Mouse (Mus musculus) lung, embryonic 15.5 days (tissue): ENCODE measurements around the gene Rnf183. TPM values are rescaled to one million over a fixed set of nuclear protein-coding genes. Genes with fewer than 3 reads are reported as not detected.

ENCODE experiments used
- polyA plus RNA-seq: library from polyadenylated mRNA; unstranded; fragments of >200 nt; fragmentation: Nextera tagmentation; extraction: Ambion mirVana; gene quantifications from 2 replicates; pipeline ENCODE4 v1.2.1, GENCODE M21; 2015

Rnf183 gene
- polyA plus RNA-seq, 1 experiment from 2014 or later: 0.14 TPM

Other genes with a start within 250 kb of the Rnf183 start
- 8.7 and 9.3 TPM in 2 replicates for gene Zfp37, start 204.2 kb downstream of the Rnf183 start, polyA plus RNA-seq
- gene Slc31a2, start 172.7 kb downstream of the Rnf183 start, polyA plus RNA-seq: 18.1 and 22.4 TPM in 2 replicates
- 24.9 and 25.2 TPM in 2 replicates for gene Fkbp15, start 74.7 kb downstream of the Rnf183 start, polyA plus RNA-seq
- gene Slc31a1, start 74.5 kb downstream of the Rnf183 start, polyA plus RNA-seq: 48.3 and 51.7 TPM in 2 replicates
- 152 and 158 TPM in 2 replicates for gene Cdc26, start 26.6 kb downstream of the Rnf183 start, polyA plus RNA-seq
- gene Prpf4, start 26.5 kb downstream of the Rnf183 start, polyA plus RNA-seq: 22.4 and 23.3 TPM in 2 replicates
- gene Wdr31, start 35.6 kb upstream of the Rnf183 start, polyA plus RNA-seq: 12.9 and 13.0 TPM in 2 replicates
- gene Bspry, start 44.8 kb upstream of the Rnf183 start, polyA plus RNA-seq: 36.7 and 44.0 TPM in 2 replicates
- 18.6 and 21.1 TPM in 2 replicates for gene Hdhd3, start 68.2 kb upstream of the Rnf183 start, polyA plus RNA-seq
- 116 and 117 TPM in 2 replicates for gene Alad, start 84.7 kb upstream of the Rnf183 start, polyA plus RNA-seq
- gene Pole3, start 89.8 kb upstream of the Rnf183 start, polyA plus RNA-seq: 89.5 and 90.2 TPM in 2 replicates
- 0.47 and 0.72 TPM in 2 replicates for gene 4933430I17Rik, start 90.1 kb upstream of the Rnf183 start, polyA plus RNA-seq
- gene Rgs3, start 124.6 kb upstream of the Rnf183 start, polyA plus RNA-seq: 52.8 and 53.5 TPM in 2 replicates